Mouse (Mus musculus): ENCODE measurements around the gene Gm49380. TPM values are rescaled to one million over a fixed set of nuclear protein-coding genes. Genes with fewer than 3 reads are reported as not detected.

Gene Gm49380
- not detected for polyA plus RNA-seq (2014; fragmentation: Illumina TruSeq; extraction: RNeasy Lipid Tissue Mini Kit (QIAGEN cat#74804); ENCODE audit: low read depth, low replicate concordance)

GRCm38 (mm10) chr9:44113105-44113789, at the start of gene Gm49380, which contains the start of gene Rnf26:
Gene Gm49380 (minus strand): TSS chr9:44113500.
Gene Rnf26 (minus strand): TSS chr9:44113517.

GRCm38 (mm10) chr9:44134101-44134850, 21.0 kb upstream of the Gm49380 start, which contains the start of gene Mcam:
Gene Mcam (plus strand): TSS chr9:44134469.

GRCm38 (mm10) chr9:44107110-44107509, 6.2 kb downstream of the Gm49380 start, which contains the start of gene C1qtnf5:
Gene C1qtnf5 (plus strand): TSS chr9:44107245.

GRCm38 (mm10) chr9:44101490-44101889, 11.8 kb downstream of the Gm49380 start, which contains the start of gene Mfrp:
Gene Mfrp (plus strand): TSS chr9:44101729.

GRCm38 (mm10) chr9:44066785-44067225, 46.5 kb downstream of the Gm49380 start, which contains the start of gene Usp2:
Gene Usp2 (plus strand): TSS chr9:44067021.

GRCm38 (mm10) chr9:44042836-44043707, 70.2 kb downstream of the Gm49380 start, which contains the start of gene Thy1:
Gene Thy1 (plus strand): TSS chr9:44043384.

Other genes starting within 250 kb of the Gm49380 start
- gene Thy1, start 70.1 kb downstream of the Gm49380 start, polyA plus RNA-seq (2014; fragmentation: Illumina TruSeq; extraction: RNeasy Lipid Tissue Mini Kit (QIAGEN cat#74804); ENCODE audit: low read depth, low replicate concordance) = not detected
- gene Usp2, start 46.5 kb downstream of the Gm49380 start, polyA plus RNA-seq (2014; fragmentation: Illumina TruSeq; extraction: RNeasy Lipid Tissue Mini Kit (QIAGEN cat#74804); ENCODE audit: low read depth, low replicate concordance) = 1.5 TPM
- gene Mfrp, start 11.8 kb downstream of the Gm49380 start, polyA plus RNA-seq (2014; fragmentation: Illumina TruSeq; extraction: RNeasy Lipid Tissue Mini Kit (QIAGEN cat#74804); ENCODE audit: low read depth, low replicate concordance) = not detected
- gene C1qtnf5, start 6.3 kb downstream of the Gm49380 start, polyA plus RNA-seq (2014; fragmentation: Illumina TruSeq; extraction: RNeasy Lipid Tissue Mini Kit (QIAGEN cat#74804); ENCODE audit: low read depth, low replicate concordance) = not detected
- 1.1 TPM for gene Rnf26, start within 50 bp of the Gm49380 start, polyA plus RNA-seq (2014; fragmentation: Illumina TruSeq; extraction: RNeasy Lipid Tissue Mini Kit (QIAGEN cat#74804); ENCODE audit: low read depth, low replicate concordance)
- 1.6 TPM for gene Mcam, start 21.0 kb upstream of the Gm49380 start, polyA plus RNA-seq (2014; fragmentation: Illumina TruSeq; extraction: RNeasy Lipid Tissue Mini Kit (QIAGEN cat#74804); ENCODE audit: low read depth, low replicate concordance)
- gene Cbl, start 120.5 kb upstream of the Gm49380 start, polyA plus RNA-seq (2014; fragmentation: Illumina TruSeq; extraction: RNeasy Lipid Tissue Mini Kit (QIAGEN cat#74804); ENCODE audit: low read depth, low replicate concordance) = 5.1 TPM
- gene Ccdc153, start 127.2 kb upstream of the Gm49380 start, polyA plus RNA-seq (2014; fragmentation: Illumina TruSeq; extraction: RNeasy Lipid Tissue Mini Kit (QIAGEN cat#74804); ENCODE audit: low read depth, low replicate concordance) = not detected
- gene Pdzd3, start 138.0 kb upstream of the Gm49380 start, polyA plus RNA-seq (2014; fragmentation: Illumina TruSeq; extraction: RNeasy Lipid Tissue Mini Kit (QIAGEN cat#74804); ENCODE audit: low read depth, low replicate concordance) = not detected
- gene Nlrx1, start 155.1 kb upstream of the Gm49380 start, polyA plus RNA-seq (2014; fragmentation: Illumina TruSeq; extraction: RNeasy Lipid Tissue Mini Kit (QIAGEN cat#74804); ENCODE audit: low read depth, low replicate concordance) = 0.34 TPM
- gene Abcg4, start 175.1 kb upstream of the Gm49380 start, polyA plus RNA-seq (2014; fragmentation: Illumina TruSeq; extraction: RNeasy Lipid Tissue Mini Kit (QIAGEN cat#74804); ENCODE audit: low read depth, low replicate concordance) = not detected
- gene Hinfp, start 192.2 kb upstream of the Gm49380 start, polyA plus RNA-seq (2014; fragmentation: Illumina TruSeq; extraction: RNeasy Lipid Tissue Mini Kit (QIAGEN cat#74804); ENCODE audit: low read depth, low replicate concordance) = 6.5 TPM
- 2.1 TPM for gene C2cd2l, start 206.8 kb upstream of the Gm49380 start, polyA plus RNA-seq (2014; fragmentation: Illumina TruSeq; extraction: RNeasy Lipid Tissue Mini Kit (QIAGEN cat#74804); ENCODE audit: low read depth, low replicate concordance)
- 14.6 TPM for gene Dpagt1, start 212.5 kb upstream of the Gm49380 start, polyA plus RNA-seq (2014; fragmentation: Illumina TruSeq; extraction: RNeasy Lipid Tissue Mini Kit (QIAGEN cat#74804); ENCODE audit: low read depth, low replicate concordance)
- 1.0 TPM for gene H2afx, start 221.2 kb upstream of the Gm49380 start, polyA plus RNA-seq (2014; fragmentation: Illumina TruSeq; extraction: RNeasy Lipid Tissue Mini Kit (QIAGEN cat#74804); ENCODE audit: low read depth, low replicate concordance)
- 36.4 TPM for gene Hmbs, start 230.7 kb upstream of the Gm49380 start, polyA plus RNA-seq (2014; fragmentation: Illumina TruSeq; extraction: RNeasy Lipid Tissue Mini Kit (QIAGEN cat#74804); ENCODE audit: low read depth, low replicate concordance)
- gene Vps11, start 248.2 kb upstream of the Gm49380 start, polyA plus RNA-seq (2014; fragmentation: Illumina TruSeq; extraction: RNeasy Lipid Tissue Mini Kit (QIAGEN cat#74804); ENCODE audit: low read depth, low replicate concordance) = 8.1 TPM